Mouse (Mus musculus) CH12.LX (cell line): ENCODE results near the gene Srd5a3.

Experiments used
- BHLHE40 ChIP-seq: IDR thresholded peaks from 2 replicates; pipeline ENCODE4 v1.6.1; 2011; ENCODE audit warnings: mild to moderate bottlenecking, low read depth, low read length, improper control_type of control experiment
- CTCF ChIP-seq, 2 experiments: IDR thresholded peaks in 1 of 2; conservative IDR thresholded peaks in 1 of 2; 2 replicates each; pipeline ENCODE4 v1.5.1; 2011 to 2012; ENCODE audit warnings: low read depth in 2 of 2, low read length in 2 of 2, improper control_type of control experiment in 1 of 2, inconsistent platforms in 1 of 2, mild to moderate bottlenecking in 1 of 2, moderate library complexity in 1 of 2
- IRF4 ChIP-seq: IDR thresholded peaks from 2 replicates; pipeline ENCODE4 v1.6.1; 2014; ENCODE audit warnings: low read depth, mild to moderate bottlenecking, inconsistent platforms, low read length, improper control_type of control experiment
- MAFK ChIP-seq: IDR thresholded peaks from 2 replicates; pipeline ENCODE4 v1.6.1; 2011; ENCODE audit warnings: low read length, improper control_type of control experiment; ENCODE audit not compliant: insufficient replicate concordance
- MYC ChIP-seq: IDR thresholded peaks from 2 replicates; pipeline ENCODE4 v1.6.1; 2011; ENCODE audit warnings: low read depth, mild to moderate bottlenecking, improper control_type of control experiment, low read length
- NELFE ChIP-seq: IDR thresholded peaks from 2 replicates; pipeline ENCODE4 v1.6.1; 2011; ENCODE audit warnings: low read depth, low read length, improper control_type of control experiment
- POLR2A ChIP-seq: IDR thresholded peaks from 2 replicates; pipeline ENCODE4 v1.6.1; 2011; ENCODE audit warnings: low read depth, mild to moderate bottlenecking, improper control_type of control experiment, low read length

- no peak for TF ChIP-seq NELFE
- no peak for TF ChIP-seq POLR2A
- no peak for TF ChIP-seq MYC
- TF ChIP-seq MAFK: no peak
- TF ChIP-seq CTCF (conservative IDR thresholded peaks at IDR 0.05 in 1 of 2, IDR thresholded peaks at IDR 0.05 in 1 of 2; ENCODE audit: low read depth in 2 of 2, low read length in 2 of 2): no peak
- no peak for TF ChIP-seq IRF4
- TF ChIP-seq BHLHE40: no peak
Observed at GRCm38 (mm10) chr5:76187885-76188284, 47.8 kb downstream of the Srd5a3 start.
